Mouse (Mus musculus) layer of hippocampus, adult 9-10 months (tissue): ENCODE measurements around the gene Fads3.

Source experiments
- DNase-seq: peaks from one replicate; pipeline ENCODE4 v3.0.0; 2022; ENCODE audit warnings: low spot score

Gene Fads3

GRCm38 (mm10) chr19:10041388-10042148, at the start of gene Fads3:
TSS of gene Fads3 (plus strand) at chr19:10041569.
- no peak for DNase-seq

DNA sequence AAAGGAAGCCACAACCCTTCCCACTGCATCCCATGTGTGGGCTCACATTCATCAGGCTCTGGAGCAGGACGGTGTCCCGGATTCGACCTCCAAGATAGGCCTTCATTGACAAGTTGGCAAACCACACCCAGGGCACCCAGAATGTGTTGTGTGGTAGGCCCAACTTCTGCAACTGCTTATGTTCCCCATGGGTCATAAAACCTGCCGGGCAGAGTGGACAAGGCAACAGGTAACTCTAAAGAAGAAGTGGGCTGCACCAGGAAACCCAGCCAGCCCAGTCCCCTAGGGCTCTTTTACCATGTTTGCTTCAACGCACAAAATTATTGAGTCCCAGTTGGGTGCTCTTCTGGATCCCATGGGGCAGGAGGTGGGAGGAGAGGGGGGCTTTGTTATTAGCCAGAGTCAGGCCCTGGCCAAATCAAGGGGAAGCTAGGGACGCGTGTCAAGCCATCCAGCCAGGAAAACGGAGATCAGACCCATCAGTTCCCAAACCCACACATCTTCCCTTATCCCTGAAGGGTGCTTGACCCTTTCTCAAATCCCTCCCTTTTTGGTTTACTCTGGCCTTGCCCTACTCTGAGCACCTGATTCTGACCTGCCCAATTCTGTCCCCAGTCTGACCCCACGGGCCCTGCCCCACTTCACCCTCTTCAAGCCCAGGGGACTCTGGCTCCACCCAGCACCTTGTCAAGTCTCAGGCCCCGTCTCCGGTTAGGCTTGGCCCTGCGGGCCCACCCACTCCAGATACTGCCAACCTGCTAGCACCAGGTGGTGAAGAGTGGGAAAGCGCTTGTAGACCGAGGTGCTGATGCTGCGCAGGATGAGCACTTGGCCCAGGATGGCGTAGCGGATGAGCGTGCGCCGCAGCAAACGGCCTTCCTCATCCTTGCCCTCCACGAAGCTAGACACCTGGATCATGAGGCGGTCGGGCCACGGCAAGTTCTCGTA, 49.1 kb upstream of the Fads3 start:
- no peak for DNase-seq

- peak; percentile 73 for DNase-seq
These were observed 48.2 kb upstream of the Fads3 start for GRCm38 (mm10) chr19:9993036-9993656.

GRCm38 (mm10) chr19:9997204-9998062, 43.9 kb upstream of the Fads3 start:
- no peak for DNase-seq

GRCm38 (mm10) chr19:9998063-9998416, 43.3 kb upstream of the Fads3 start:
- no peak for DNase-seq

DNA sequence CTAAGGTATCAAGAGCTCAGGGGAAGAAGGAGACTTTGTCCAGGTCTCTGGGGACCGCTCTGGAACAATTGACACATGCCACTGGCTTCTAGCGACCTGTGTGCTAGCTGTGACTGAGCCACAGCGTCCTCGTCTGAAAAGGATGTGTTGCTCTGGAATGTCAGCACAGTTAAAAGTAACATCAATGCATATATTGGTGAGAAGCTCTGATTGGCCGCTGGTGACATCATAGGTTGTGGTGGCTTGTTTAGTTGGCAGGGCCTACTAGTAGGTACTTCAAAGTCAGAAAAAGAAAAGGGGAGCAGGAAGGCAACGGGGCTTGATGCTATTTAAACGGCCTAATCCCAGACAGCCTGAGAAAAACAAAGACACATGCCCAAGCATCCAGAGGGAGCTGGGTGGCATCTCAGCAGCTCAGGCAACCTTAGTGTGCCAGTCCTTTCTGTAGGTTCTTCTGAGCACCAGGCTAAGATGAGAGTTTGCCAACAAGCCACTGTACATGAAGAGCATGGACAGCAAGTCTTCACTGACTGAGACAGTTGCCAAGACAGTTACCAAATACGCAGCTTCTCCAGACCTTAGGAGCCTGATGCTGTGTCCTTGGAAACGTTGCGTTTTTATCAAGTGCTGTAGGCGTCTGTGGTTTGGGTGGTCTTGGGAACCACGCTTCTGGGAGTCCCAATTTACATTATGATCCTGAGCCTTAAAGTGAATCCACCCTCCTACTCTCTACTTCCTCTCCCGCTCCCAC, 42.5 kb upstream of the Fads3 start:
- DNase-seq, result no peak

DNA sequence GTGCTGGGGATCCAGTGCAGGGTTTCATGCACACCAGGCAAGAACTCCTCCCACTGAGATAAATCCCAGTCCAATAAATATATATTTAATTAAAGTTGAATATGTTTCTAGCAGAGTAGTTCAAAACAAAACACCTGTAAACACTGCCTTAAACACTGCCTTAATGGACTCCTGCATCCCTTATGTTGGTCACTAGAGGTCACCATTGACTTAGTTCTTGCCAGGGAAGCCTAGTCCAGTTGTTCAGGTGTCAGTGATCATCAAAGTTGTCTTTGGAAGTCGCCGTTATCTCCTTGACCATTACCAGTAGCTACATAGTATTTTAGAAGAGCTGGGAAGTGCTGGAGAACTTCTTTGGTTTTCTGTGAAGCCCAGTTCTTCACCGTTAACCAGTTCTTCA, 41.0 kb upstream of the Fads3 start:
- peak; percentile 63 for DNase-seq

DNA sequence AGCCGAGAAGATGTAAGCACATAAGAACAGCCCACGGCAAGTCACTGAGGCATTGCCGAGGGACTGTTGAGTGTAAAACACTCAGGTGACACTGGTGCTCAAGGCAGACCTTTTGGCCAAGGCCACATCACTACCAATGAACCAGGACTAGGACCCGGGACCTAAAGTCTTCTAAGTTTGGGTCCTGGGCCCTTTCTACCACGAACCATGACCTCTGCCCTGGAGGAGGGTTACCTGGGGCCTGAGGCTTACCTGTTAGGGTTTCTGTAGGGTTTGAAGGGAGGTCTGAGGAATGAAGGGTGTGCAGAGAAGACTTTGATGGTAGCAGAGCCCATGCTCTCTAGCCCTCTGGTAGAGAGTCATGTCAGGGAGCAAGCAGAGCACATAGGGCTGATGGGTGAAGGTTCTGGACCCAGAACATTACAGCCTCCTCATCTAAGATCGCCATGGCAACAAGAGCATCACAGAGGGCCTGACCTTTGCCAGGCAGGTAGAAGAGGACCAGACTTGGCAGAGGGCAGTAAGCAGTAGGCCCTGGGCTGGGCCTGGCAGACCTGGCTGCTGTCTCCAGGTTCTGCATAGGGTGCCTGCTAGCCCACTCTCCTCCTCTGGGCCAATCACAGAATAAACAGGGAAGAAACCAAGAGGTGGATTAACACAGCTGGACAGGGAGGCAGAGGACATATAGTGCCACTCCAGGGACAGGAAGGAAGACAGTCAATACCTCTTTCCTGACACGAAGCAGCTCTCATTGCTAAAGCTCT, 40.0 kb upstream of the Fads3 start, which contains the start of the genes Best1 and Rab3il1:
Gene Best1 (minus strand): TSS at position 428 of the 764 bp plus-strand sequence.
Gene Rab3il1 (plus strand): TSS at position 464 of the 764 bp plus-strand sequence.
- DNase-seq, result no peak

DNA sequence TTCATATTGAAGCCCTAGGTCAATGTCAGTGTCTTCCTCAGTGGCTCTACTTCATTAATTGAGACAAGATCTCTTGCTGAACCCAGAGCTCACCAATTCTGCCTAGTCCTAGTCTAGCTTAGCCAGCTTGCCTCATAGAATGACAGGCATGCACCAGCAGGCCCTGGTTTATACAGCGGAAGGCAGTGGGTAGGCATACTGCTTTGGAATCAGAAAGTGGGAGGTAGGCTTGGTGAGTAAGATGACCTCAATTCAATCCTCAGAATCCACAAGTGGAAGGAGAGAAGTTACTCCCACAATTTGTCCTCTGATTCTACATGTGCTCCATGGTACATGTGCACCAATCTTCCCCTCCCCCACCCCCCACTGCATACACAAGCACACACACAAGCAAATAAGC, 37.7 kb upstream of the Fads3 start:
- no peak for DNase-seq

GRCm38 (mm10) chr19:10011408-10011807, 30.0 kb upstream of the Fads3 start:
- no peak for DNase-seq

DNA sequence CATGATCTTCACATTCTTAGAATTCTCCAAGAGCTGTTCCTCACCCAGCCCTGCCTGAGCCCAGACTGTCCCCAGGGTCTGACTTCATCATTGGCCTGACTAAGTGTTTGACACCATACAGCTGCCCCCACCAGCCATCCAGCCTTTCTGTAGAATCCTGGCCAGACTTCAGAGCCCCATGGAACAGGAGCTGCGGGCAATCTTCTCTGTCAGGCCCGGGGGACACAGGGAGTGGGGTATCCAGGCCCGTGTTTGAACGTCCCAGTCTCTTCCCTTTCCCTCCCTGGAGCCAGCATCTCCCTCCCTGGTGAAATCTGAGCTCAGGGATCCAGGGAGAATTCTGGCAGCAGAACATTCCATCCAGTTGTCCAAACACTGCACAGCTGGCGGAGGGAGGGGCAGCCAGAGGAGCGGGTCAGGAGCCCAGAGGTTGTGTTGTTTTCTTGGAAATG, 28.5 kb upstream of the Fads3 start:
- DNase-seq, result no peak

DNA sequence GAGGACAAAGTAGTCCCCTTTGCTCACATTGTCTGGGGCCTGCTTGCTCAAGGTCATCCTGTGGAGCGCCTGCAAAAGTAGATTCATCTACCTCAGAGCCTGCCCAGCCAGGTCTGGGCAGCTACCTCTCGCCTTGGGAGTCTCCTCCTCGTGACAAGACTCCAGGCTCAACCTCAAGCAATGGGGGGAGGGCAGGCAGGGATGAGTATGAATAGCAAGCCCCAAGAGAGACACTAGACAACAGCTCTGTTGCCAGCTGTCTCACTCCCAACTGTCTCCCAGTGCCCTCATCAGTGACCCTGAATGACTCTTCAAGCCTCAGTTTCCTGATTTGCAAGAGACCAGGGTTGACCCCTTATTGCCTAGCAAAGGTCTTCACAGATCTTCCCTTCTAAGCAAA, 28.0 kb upstream of the Fads3 start:
- DNase-seq, result no peak

DNA sequence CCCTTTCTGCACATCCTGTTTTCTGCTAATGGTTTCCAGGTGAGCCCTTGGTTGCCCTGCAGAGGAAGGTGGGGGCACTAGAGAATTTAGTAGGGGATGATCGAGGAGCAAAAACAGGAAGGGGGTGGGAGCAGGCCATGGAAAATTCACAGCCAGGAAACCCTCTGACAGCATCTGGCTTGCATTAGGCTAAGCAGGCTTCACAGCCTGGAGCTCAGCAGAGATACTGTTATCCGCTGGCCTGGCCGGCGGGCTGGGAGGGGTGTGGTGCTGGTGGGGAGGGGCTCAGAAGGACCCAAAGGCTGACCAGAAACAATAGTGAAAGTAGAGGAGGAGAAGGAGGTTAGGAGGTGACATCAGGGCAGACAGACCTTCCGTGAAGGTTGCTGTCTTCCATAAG, 27.5 kb upstream of the Fads3 start:
- DNase-seq, result no peak

GRCm38 (mm10) chr19:10014824-10015223, 26.5 kb upstream of the Fads3 start:
- DNase-seq, result no peak

- no peak for DNase-seq
These were observed 25.9 kb upstream of the Fads3 start for GRCm38 (mm10) chr19:10015442-10015841.

- no peak for DNase-seq
These were observed 25.2 kb upstream of the Fads3 start for GRCm38 (mm10) chr19:10016151-10016550.

DNA sequence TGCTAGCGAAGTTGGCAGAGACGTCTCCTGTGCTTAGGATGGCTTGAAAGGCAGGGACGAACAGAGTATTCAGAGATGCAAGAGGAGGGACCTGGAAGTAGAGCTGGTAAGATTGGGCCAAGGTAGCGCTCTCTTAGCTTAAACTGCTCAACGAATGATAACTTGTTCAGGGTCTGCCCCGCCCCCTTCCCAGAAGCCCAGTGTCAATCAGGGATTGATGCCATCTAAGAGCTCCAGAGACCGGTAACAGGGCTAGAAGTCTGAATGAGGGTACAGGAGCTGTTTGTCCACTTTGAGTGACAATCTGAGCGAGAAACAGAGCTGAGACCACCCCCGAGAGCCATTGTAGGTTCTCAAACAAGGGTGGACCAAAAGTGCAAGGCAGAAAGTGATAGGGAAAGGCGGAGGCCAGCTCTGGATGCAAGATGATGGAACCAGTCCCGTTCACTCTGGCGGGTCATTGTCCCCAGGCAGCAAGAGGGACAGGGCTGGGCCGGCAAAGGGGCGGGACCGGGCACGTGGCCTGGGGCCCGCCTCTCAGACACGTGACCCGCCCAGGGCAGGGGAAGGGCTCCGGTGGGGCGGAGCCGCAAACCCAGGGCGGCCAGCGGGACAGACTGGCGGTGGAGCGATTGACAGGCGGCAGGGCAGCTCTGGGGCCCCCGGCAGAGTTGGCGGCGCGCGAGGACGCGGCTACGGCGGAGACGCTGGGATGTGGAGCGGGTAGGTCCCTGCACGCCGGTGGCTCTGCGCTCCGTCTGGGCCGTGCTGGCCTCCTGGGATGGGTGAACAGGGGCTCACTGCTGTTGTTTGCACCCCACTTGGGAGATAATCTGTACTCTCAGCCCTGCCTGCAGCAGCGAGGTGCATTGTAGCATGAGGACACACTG, 23.5 kb upstream of the Fads3 start:
- DNase-seq, result no peak

DNA sequence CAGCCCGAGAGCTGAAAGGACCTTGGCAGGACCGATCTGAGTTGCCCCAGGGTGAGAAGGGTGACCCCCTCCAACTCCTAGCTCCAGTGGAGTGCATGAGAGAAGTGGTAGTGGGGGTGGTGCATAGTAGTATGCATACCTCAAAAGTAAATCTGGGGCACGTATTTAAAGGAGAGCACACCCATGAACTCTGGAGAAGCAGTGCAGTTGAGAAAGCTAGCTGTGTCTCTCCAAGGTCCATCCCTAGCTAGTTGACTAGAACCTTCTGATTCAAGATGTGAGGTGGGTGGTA, 22.9 kb upstream of the Fads3 start:
- DNase-seq, result no peak

DNA sequence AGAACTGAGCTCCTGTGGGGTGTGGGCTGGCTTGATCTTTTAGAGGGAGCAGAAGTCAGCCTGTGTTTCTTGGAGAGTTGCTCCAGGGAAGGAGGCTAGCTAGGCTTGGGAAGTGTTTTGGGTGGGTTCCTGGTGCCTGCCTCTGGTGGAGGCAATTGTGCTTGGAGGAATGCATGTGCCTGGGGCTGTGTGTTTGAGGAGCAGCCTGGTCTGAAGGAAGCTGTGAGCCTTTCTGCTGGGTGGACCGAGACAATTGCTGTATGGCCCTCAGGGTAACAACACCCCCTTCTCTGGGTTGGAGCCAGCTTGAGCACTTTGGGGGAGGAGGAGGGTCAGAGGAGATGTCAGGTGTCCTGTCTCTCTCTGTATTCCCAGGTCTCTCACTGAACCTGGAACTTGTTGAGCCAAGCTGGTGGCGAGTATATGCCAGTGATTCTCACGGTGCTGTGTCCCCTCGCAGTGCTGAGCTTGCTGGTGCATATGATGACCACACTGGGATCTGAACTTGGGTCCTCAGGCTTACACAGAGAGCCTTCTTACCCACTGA, 22.1 kb upstream of the Fads3 start:
- no peak for DNase-seq
